Mouse (Mus musculus) adipose tissue, adult 10 weeks (tissue): ENCODE data around the gene Dhx32. TPM values are rescaled to one million over a fixed set of nuclear protein-coding genes. Genes with fewer than 3 reads are reported as not detected.

Experiments
- polyA plus RNA-seq: library from polyadenylated mRNA; stranded (reverse); fragments of 350-450 nt; fragmentation: Illumina TruSeq; extraction: RNeasy Lipid Tissue Mini Kit (QIAGEN cat#74804); gene quantifications from one replicate; pipeline ENCODE4 v1.2.3, GENCODE M21; 2014; ENCODE audit warnings: low read depth, low replicate concordance

Dhx32 gene
- polyA plus RNA-seq = 38.3 TPM

GRCm38 (mm10) chr7:133782717-133783435 lies at the start of gene Dhx32:
Gene Dhx32 (minus strand): TSS chr7:133782726.

GRCm38 (mm10) chr7:133776626-133776996 lies 5.9 kb downstream of the Dhx32 start, which contains the start of gene Fank1:
Gene Fank1 (plus strand): TSS chr7:133776861.

GRCm38 (mm10) chr7:133679961-133680360 lies 102.6 kb downstream of the Dhx32 start, which contains the start of gene Mmp21:
Gene Mmp21 (minus strand): TSS chr7:133680061.

Other genes starting within 250 kb of the Dhx32 start
- gene Tex36, start 180.6 kb downstream of the Dhx32 start, polyA plus RNA-seq = 3.3 TPM
- gene Edrf1, start 145.2 kb downstream of the Dhx32 start, polyA plus RNA-seq = 18.5 TPM
- gene Mmp21, start 102.7 kb downstream of the Dhx32 start, polyA plus RNA-seq = not detected
- gene Bccip, start 73.4 kb downstream of the Dhx32 start, polyA plus RNA-seq = 69.5 TPM
- 23.1 TPM for gene Uros, start 72.7 kb downstream of the Dhx32 start, polyA plus RNA-seq
- gene Fank1, start 5.9 kb downstream of the Dhx32 start, polyA plus RNA-seq = 6.9 TPM